ENCODE assay signal across 22 mouse cellular contexts in the genomic region with DNA sequence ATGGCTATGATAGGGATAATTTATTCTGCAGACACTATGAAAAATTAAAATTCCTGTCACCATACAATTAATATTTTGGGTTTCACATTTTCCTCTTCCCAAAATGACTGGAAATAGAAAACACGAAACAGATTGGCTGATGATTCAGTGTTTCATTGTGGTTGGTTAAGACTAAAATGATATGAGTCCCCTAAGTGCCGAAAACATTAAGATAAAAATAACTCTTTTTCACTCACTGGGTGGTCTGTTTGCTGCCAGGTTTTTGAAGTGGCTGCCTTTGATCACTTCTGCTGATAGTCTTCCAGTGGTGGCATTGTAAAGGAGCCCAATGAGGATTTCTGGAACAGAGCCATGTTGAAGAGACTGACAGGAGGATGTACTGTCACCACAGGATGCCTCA. TPM values are rescaled to one million over a fixed set of nuclear protein-coding genes. Genes with fewer than 3 reads are reported as not detected.
DNase-seq lines count a peak whose midpoint lies in the region; ATAC-seq and TF ChIP-seq lines count a peak whose summit lies in the region.
"Had no signal": no experiment of that assay in that cellular context is flagged by ENCODE, and none has a peak within 500 bp of the region (broad histone marks: within the 10 kb centered on the region; RNA-seq: fewer than 3 reads in every experiment).

No protein-coding gene starts in this region.

- ATAC-seq in kidney, embryonic 15.5 days (replicated peaks; ENCODE audit: low FRiP score), result no peak
- ATAC-seq in kidney, postnatal 0 days (replicated peaks; ENCODE audit: low FRiP score, low read depth), result no peak
- no peak for ATAC-seq in midbrain, embryonic 14.5 days (ENCODE audit: low FRiP score, low TSS enrichment)
- ATAC-seq in midbrain, embryonic 16.5 days, result no peak
- no peak for ATAC-seq in heart, embryonic 11.5 days (replicated peaks; ENCODE audit: insufficient number of reproducible peaks, low FRiP score, low TSS enrichment)
- ATAC-seq: activated CD4-positive, CD25-positive, alpha-beta regulatory T cell, adult 4 months; forebrain, embryonic 13.5 days; forebrain, embryonic 15.5 days; forebrain, postnatal 0 days; Patski had no signal

- no peak overlapping the region for H3K9ac ChIP-seq in kidney, embryonic 15.5 days
- no peak overlapping the region for H3K9ac ChIP-seq in kidney, postnatal 0 days (ENCODE audit: low read depth, low read length)
- H3K9ac ChIP-seq in midbrain, embryonic 14.5 days (replicated peaks; ENCODE audit: low read length), result no peak overlapping the region
- no peak overlapping the region for H3K9ac ChIP-seq in midbrain, embryonic 16.5 days (ENCODE audit: low read depth, low read length)
- H3K9ac ChIP-seq in heart, embryonic 11.5 days (ENCODE audit: low read depth, low read length), result no peak overlapping the region
- H3K9ac ChIP-seq: embryonic facial prominence, embryonic 12.5 days; forebrain, embryonic 13.5 days; forebrain, embryonic 15.5 days; forebrain, postnatal 0 days had no signal

- no peaks in the 10 kb centered on the region for H3K36me3 ChIP-seq in kidney, embryonic 15.5 days
- no peaks in the 10 kb centered on the region for H3K36me3 ChIP-seq in kidney, adult 2 months (ENCODE audit: control insufficient read depth, insufficient read depth, low read length)
- H3K36me3 ChIP-seq in kidney, postnatal 0 days (ENCODE audit: insufficient read depth, low read length), result no peaks in the 10 kb centered on the region
- 0 out of 2 replicates have a peak, but pooled peaks cover 4% of the 10 kb centered on the region for H3K36me3 ChIP-seq in midbrain, embryonic 14.5 days (ENCODE audit: control insufficient read depth, insufficient read depth, low read length)
- peaks cover 6% of the 10 kb centered on the region; the same call in 1 of the 2 replicates for H3K36me3 ChIP-seq in midbrain, embryonic 16.5 days (ENCODE audit: control insufficient read depth, insufficient read depth, low read length)
- no peaks in the 10 kb centered on the region for H3K36me3 ChIP-seq in heart, embryonic 11.5 days (ENCODE audit: control insufficient read depth, insufficient read depth, low read length)
- H3K36me3 ChIP-seq: embryonic facial prominence, embryonic 12.5 days had no signal

- H3K4me2 ChIP-seq in kidney, embryonic 15.5 days, result no peak overlapping the region
- H3K4me2 ChIP-seq in kidney, postnatal 0 days (ENCODE audit: low read length), result no peak overlapping the region
- H3K4me2 ChIP-seq in midbrain, embryonic 14.5 days (ENCODE audit: low read length), result no peak overlapping the region
- H3K4me2 ChIP-seq in midbrain, embryonic 16.5 days (ENCODE audit: low read length), result no peak overlapping the region
- no peak overlapping the region for H3K4me2 ChIP-seq in heart, embryonic 11.5 days
- H3K4me2 ChIP-seq: embryonic facial prominence, embryonic 12.5 days; forebrain, embryonic 13.5 days; forebrain, embryonic 15.5 days had no signal

- no peaks in the 10 kb centered on the region for H3K9me3 ChIP-seq in kidney, embryonic 15.5 days (replicated peaks)
- H3K9me3 ChIP-seq in kidney, postnatal 0 days (replicated peaks; ENCODE audit: low read length), result no peaks in the 10 kb centered on the region
- no peaks in the 10 kb centered on the region for H3K9me3 ChIP-seq in midbrain, embryonic 14.5 days (ENCODE audit: control insufficient read depth, low read length)
- H3K9me3 ChIP-seq in midbrain, embryonic 16.5 days (replicated peaks; ENCODE audit: control insufficient read depth, low read length, poor library complexity, severe bottlenecking), result no peaks in the 10 kb centered on the region
- no peaks in the 10 kb centered on the region for H3K9me3 ChIP-seq in heart, embryonic 11.5 days (replicated peaks; ENCODE audit: control insufficient read depth, low read length)
- H3K9me3 ChIP-seq: embryonic facial prominence, embryonic 10.5 days; embryonic facial prominence, embryonic 12.5 days; forebrain, embryonic 13.5 days; forebrain, embryonic 15.5 days had no signal

- H3K27me3 ChIP-seq in kidney, embryonic 15.5 days, result no peaks in the 10 kb centered on the region
- H3K27me3 ChIP-seq in kidney, adult 2 months (replicated peaks; ENCODE audit: control insufficient read depth, insufficient read depth, low read length), result no peaks in the 10 kb centered on the region
- H3K27me3 ChIP-seq in kidney, postnatal 0 days (ENCODE audit: insufficient read depth, low read length), result no peaks in the 10 kb centered on the region
- H3K27me3 ChIP-seq in midbrain, embryonic 14.5 days (ENCODE audit: control insufficient read depth, insufficient read depth, low read length), result no peaks in the 10 kb centered on the region
- H3K27me3 ChIP-seq in midbrain, embryonic 16.5 days (ENCODE audit: control insufficient read depth, insufficient read depth, low read depth, low read length), result no peaks in the 10 kb centered on the region
- no peaks in the 10 kb centered on the region for H3K27me3 ChIP-seq in heart, embryonic 11.5 days (ENCODE audit: control insufficient read depth, insufficient read depth, low read length)
- H3K27me3 ChIP-seq: embryonic facial prominence, embryonic 12.5 days; forebrain, embryonic 13.5 days; forebrain, embryonic 15.5 days; Patski had no signal

- peak overlapping the region; percentile 2; the same call in 1 of the 2 replicates for H3K27ac ChIP-seq in kidney, embryonic 15.5 days
- no peak overlapping the region for H3K27ac ChIP-seq in kidney, adult 2 months (ENCODE audit: insufficient read depth, low read depth, low read length)
- H3K27ac ChIP-seq in kidney, postnatal 0 days, result 0 out of 2 replicates have a peak overlapping the region, but pooled peaks have one; percentile 27
- H3K27ac ChIP-seq in midbrain, embryonic 14.5 days (replicated peaks; ENCODE audit: low read depth, low read length), result no peak overlapping the region
- H3K27ac ChIP-seq in midbrain, embryonic 16.5 days (ENCODE audit: low read length), result no peak overlapping the region
- no peak overlapping the region for H3K27ac ChIP-seq in heart, embryonic 11.5 days (ENCODE audit: low read depth, low read length)
- H3K27ac ChIP-seq: embryonic facial prominence, embryonic 10.5 days; embryonic facial prominence, embryonic 12.5 days; forebrain, embryonic 13.5 days; forebrain, embryonic 15.5 days had no signal

- TF ChIP-seq POLR2A in kidney, adult 2 months (IDR thresholded peaks at IDR 0.05; ENCODE audit: low read depth, low read length), result no peak
- TF ChIP-seq POLR2A in brain, embryonic 14.5 days (IDR thresholded peaks at IDR 0.05; ENCODE audit: borderline replicate concordance, extremely low read depth, insufficient read depth, insufficient read length, poor library complexity, severe bottlenecking), result no peak

- H3K4me3 ChIP-seq in kidney, embryonic 15.5 days (replicated peaks), result no peak overlapping the region
- H3K4me3 ChIP-seq in kidney, adult 2 months (ENCODE audit: insufficient read depth, low read depth, low read length), result no peak overlapping the region
- H3K4me3 ChIP-seq in kidney, postnatal 0 days (replicated peaks; ENCODE audit: low read depth, low read length), result no peak overlapping the region
- H3K4me3 ChIP-seq in midbrain, embryonic 14.5 days (replicated peaks; ENCODE audit: low read depth, low read length), result no peak overlapping the region
- H3K4me3 ChIP-seq in midbrain, embryonic 16.5 days (ENCODE audit: low read depth, low read length), result no peak overlapping the region
- no peak overlapping the region for H3K4me3 ChIP-seq in heart, embryonic 11.5 days (ENCODE audit: low read depth, low read length)
- H3K4me3 ChIP-seq: embryonic facial prominence, embryonic 10.5 days; embryonic facial prominence, embryonic 12.5 days; forebrain, embryonic 13.5 days; forebrain, embryonic 15.5 days had no signal

- TF ChIP-seq CTCF in kidney, adult 2 months (conservative IDR thresholded peaks at IDR 0.05; ENCODE audit: insufficient read depth, insufficient read length, low read depth, low read length), result no peak
- TF ChIP-seq CTCF in kidney, postnatal 0 days (IDR thresholded peaks at IDR 0.05; ENCODE audit: low read depth), result no peak
- TF ChIP-seq CTCF in brain, embryonic 14.5 days (IDR thresholded peaks at IDR 0.05; ENCODE audit: borderline replicate concordance, extremely low read depth, insufficient read depth, insufficient read length), result no peak

- 45% methylated on average over 2 of the region's 2 CpGs for WGBS in kidney, embryonic 15.5 days
- WGBS in kidney, adult 2 months, result 74% methylated on average over 2 of the region's 2 CpGs
- WGBS in kidney, postnatal 0 days, result 56% methylated on average over 2 of the region's 2 CpGs
- 78% methylated on average over 2 of the region's 2 CpGs for WGBS in midbrain, embryonic 14.5 days
- 66% methylated on average over 2 of the region's 2 CpGs for WGBS in midbrain, embryonic 16.5 days
- 59% methylated on average over 2 of the region's 2 CpGs for WGBS in heart, embryonic 11.5 days (ENCODE audit: insufficient replicate concordance)

- DNase-seq in kidney, adult 2 months, result no peak
- DNase-seq in kidney, postnatal 0 days (ENCODE audit: low spot score), result peak; percentile 55
- DNase-seq in kidney, postnatal 10 days, result no peak
- DNase-seq in midbrain, embryonic 14.5 days, result peak; percentile 9
- DNase-seq in brain, embryonic 14.5 days (ENCODE audit: low read depth), result peak; percentile 6
- DNase-seq: adrenal gland, adult 8-10 months; adrenal gland, postnatal 14 days; adrenal gland, postnatal 36 days; cerebellum, adult 11 months; cerebellum, adult 9-10 months; cerebellum, postnatal 10 days; cerebellum, postnatal 25 days; forebrain, postnatal 0 days had no signal

- H3K4me1 ChIP-seq in kidney, embryonic 15.5 days, result peaks cover 8% of the 10 kb centered on the region
- H3K4me1 ChIP-seq in kidney, adult 2 months (ENCODE audit: control insufficient read depth, insufficient read depth, low read length), result no peaks in the 10 kb centered on the region
- no peaks in the 10 kb centered on the region for H3K4me1 ChIP-seq in kidney, postnatal 0 days (replicated peaks; ENCODE audit: insufficient read depth, low read length)
- no peaks in the 10 kb centered on the region for H3K4me1 ChIP-seq in midbrain, embryonic 14.5 days (ENCODE audit: control insufficient read depth, insufficient read depth, low read length)
- H3K4me1 ChIP-seq in midbrain, embryonic 16.5 days (ENCODE audit: control insufficient read depth, insufficient read depth, low read length), result no peaks in the 10 kb centered on the region
- H3K4me1 ChIP-seq in heart, embryonic 11.5 days (ENCODE audit: control insufficient read depth, insufficient read depth, low read length), result no peaks in the 10 kb centered on the region
- H3K4me1 ChIP-seq: forebrain, embryonic 13.5 days; forebrain, embryonic 15.5 days had no signal

RNA-seq across cellular contexts. Expression of gene Sertad4, which starts 46.0 kb away (rescaled TPM):
- polyA plus RNA-seq in kidney, embryonic 15.5 days (2015; fragmentation: Nextera tagmentation; extraction: Ambion mirVana), result 22.9 TPM in 2 replicates
- polyA plus RNA-seq in kidney, adult 2 months (2012; rRNA removed), result 1.6 and 2.6 TPM in 2 replicates
- 20.0 and 20.4 TPM in 2 replicates for polyA plus RNA-seq in kidney, postnatal 0 days (2015; fragmentation: Nextera tagmentation; extraction: Ambion mirVana)
- polyA plus RNA-seq in midbrain, embryonic 14.5 days (2014; fragmentation: Nextera tagmentation; extraction: Ambion mirVana), result 30.0 and 39.5 TPM in 2 replicates
- polyA plus RNA-seq in midbrain, embryonic 16.5 days (2015; fragmentation: Nextera tagmentation; extraction: Ambion mirVana), result 26.3 and 27.6 TPM in 2 replicates
- 32.5 and 38.7 TPM in 2 replicates for polyA plus RNA-seq in brain, embryonic 14.5 days (2012; rRNA removed)
- polyA plus RNA-seq in heart, embryonic 11.5 days (2014; fragmentation: Nextera tagmentation; extraction: Ambion mirVana), result 8.9 and 10.2 TPM in 2 replicates
- polyA plus RNA-seq: activated CD4-positive, CD25-positive, alpha-beta regulatory T cell, adult 4 months had no signal

Comparison
In these comparisons a context has a peak if more than half of its experiments do, and no peak if none do; other contexts are left out.
1. H3K27ac ChIP-seq: peak in kidney, embryonic 15.5 days (single experiment) and kidney, postnatal 0 days (single experiment); none in kidney, adult 2 months (single experiment), midbrain, embryonic 14.5 days (single experiment), midbrain, embryonic 16.5 days (single experiment) and heart, embryonic 11.5 days (single experiment).
2. DNase-seq: peak in kidney, postnatal 0 days (single experiment), midbrain, embryonic 14.5 days (single experiment) and brain, embryonic 14.5 days (single experiment); none in kidney, adult 2 months (single experiment) and kidney, postnatal 10 days (single experiment).